Mouse (Mus musculus) liver, embryonic 14.5 days (tissue): ENCODE data around the gene Mmrn1. TPM values are rescaled to one million over a fixed set of nuclear protein-coding genes. Genes with fewer than 3 reads are reported as not detected.

Experiments
- ATAC-seq: fragments of 200-750 bp; cut with Nextera tagmentation; 2 replicates; pipeline ENCODE4 v1.8.0; 2017; ENCODE audit warnings: moderate number of reproducible peaks, mild to moderate bottlenecking, moderate library complexity; ENCODE audit not compliant: insufficient read depth
- DNase-seq, 3 experiments: peaks; one replicate each; pipeline ENCODE4 v3.0.0-alpha.2; 2012 to 2013; ENCODE audit warnings: low read depth in 3 of 3, low spot score in 3 of 3
- H3K27ac ChIP-seq: fragments of 300-500 bp; sonication (generic); 2 replicates; pipeline ENCODE4 v1.5.1; 2014; ENCODE audit warnings: moderate library complexity, mild to moderate bottlenecking, control low read depth, inconsistent platforms
- H3K27me3 ChIP-seq: fragments of 300-500 bp; sonication (generic); 2 replicates; pipeline ENCODE4 v1.6.1; 2014; ENCODE audit warnings: mild to moderate bottlenecking, low read length, moderate library complexity; ENCODE audit not compliant: control insufficient read depth, insufficient read depth
- H3K36me3 ChIP-seq: fragments of 300-500 bp; sonication (generic); replicated peaks from 2 replicates; pipeline ENCODE4 v1.6.1; 2014; ENCODE audit warnings: low read depth; ENCODE audit not compliant: control insufficient read depth, insufficient read depth
- H3K4me1 ChIP-seq, 2 experiments: fragments of 200-500 bp in 1 of 2; fragments of 300-500 bp in 1 of 2; sonication (generic) in 1 of 2; replicated peaks; 2 replicates each; pipeline ENCODE4 v1.6.1; 2012 to 2014; ENCODE audit warnings: antibody characterized with exemption in 1 of 2, inconsistent platforms in 1 of 2, low read length in 1 of 2; ENCODE audit not compliant: control insufficient read depth in 2 of 2, insufficient read depth in 2 of 2
- H3K4me2 ChIP-seq: fragments of 300-500 bp; sonication (generic); 2 replicates; pipeline ENCODE4 v1.6.1; 2014; ENCODE audit warnings: low read depth, mild to moderate bottlenecking, control low read depth, moderate library complexity
- H3K4me3 ChIP-seq, 2 experiments: fragments of 200-500 bp in 1 of 2; fragments of 300-500 bp in 1 of 2; sonication (generic) in 1 of 2; 2 replicates each; pipeline ENCODE4 v1.5.1; 2012 to 2014; ENCODE audit warnings: low read depth in 2 of 2, low read length in 2 of 2, mild to moderate bottlenecking in 2 of 2, control low read depth in 1 of 2, inconsistent platforms in 1 of 2, moderate library complexity in 1 of 2; ENCODE audit not compliant: insufficient read depth in 1 of 2
- H3K9ac ChIP-seq: fragments of 300-500 bp; sonication (generic); replicated peaks from 2 replicates; pipeline ENCODE4 v1.6.1; 2014; ENCODE audit warnings: mild to moderate bottlenecking, control low read depth, moderate library complexity
- H3K9me3 ChIP-seq: fragments of 300-500 bp; sonication (generic); 2 replicates; pipeline ENCODE4 v1.6.1; 2016; ENCODE audit warnings: low read length, mixed read lengths; ENCODE audit not compliant: control insufficient read depth
- CTCF ChIP-seq: IDR thresholded peaks from 2 replicates; pipeline ENCODE4 v1.5.1; 2016; ENCODE audit warnings: antibody characterized with exemption, low read depth, control low read depth
- EP300 ChIP-seq: IDR thresholded peaks from 2 replicates; pipeline ENCODE4 v1.6.1; 2016; ENCODE audit warnings: antibody characterized with exemption, low read depth
- WGBS: fragments of 180-500 bp; shearing (Covaris S2); extraction: QIAGEN DNeasy Blood & Tissue Kit; methylation state at CpG from one replicate; pipeline ENCODE4 v1.1.7; 2014; ENCODE audit not compliant: insufficient replicate concordance; 5-methylcytosine and 5-hydroxymethylcytosine counted together
- polyA plus RNA-seq, 2 experiments: library from polyadenylated mRNA; depleted of rRNA in 1 of 2; stranded (reverse) in 1 of 2; unstranded in 1 of 2; fragments of >200 nt; fragmentation: Nextera tagmentation in 1 of 2; extraction: Ambion mirVana in 1 of 2; gene quantifications; 2 replicates each; pipeline versions ENCODE4 v1.2.1 to v1.2.3; 2012 to 2014

The Mmrn1 gene
- polyA plus RNA-seq, 2 experiments = 2.9 to 5.0 TPM

GRCm38 (mm10) chr6:60961285-60961684, 36.5 kb downstream of the Mmrn1 start:
- Histone ChIP-seq H3K4me3 (no peak overlapping the region), H3K4me2 (no peak overlapping the region), H3K36me3 (no peaks in the 10 kb centered on the region), H3K27ac (no peak overlapping the region), H3K27me3 (no peaks in the 10 kb centered on the region), H3K9ac (no peak overlapping the region), H3K4me1 (no peaks in the 10 kb centered on the region), H3K9me3 (no peaks in the 10 kb centered on the region)
- WGBS = 74% methylated on average over 2 of the region's 2 CpGs
- no peak for TF ChIP-seq CTCF
- TF ChIP-seq EP300 = no peak
- no peak for ATAC-seq
- no peak for DNase-seq

GRCm38 (mm10) chr6:60961838-60962237, 37.1 kb downstream of the Mmrn1 start:
- ATAC-seq (no peak), DNase-seq (no peak)
- Histone ChIP-seq H3K4me1 (no peaks in the 10 kb centered on the region), H3K4me3 (no peak overlapping the region), H3K9ac (no peak overlapping the region), H3K27me3 (no peaks in the 10 kb centered on the region), H3K4me2 (no peak overlapping the region), H3K9me3 (no peaks in the 10 kb centered on the region), H3K36me3 (no peaks in the 10 kb centered on the region), H3K27ac (no peak overlapping the region)
- 76% methylated on average over 2 of the region's 2 CpGs for WGBS
- TF ChIP-seq CTCF (no peak), EP300 (no peak)

- Histone ChIP-seq H3K4me1 (no peaks in the 10 kb centered on the region), H3K27ac (no peak overlapping the region), H3K9ac (no peak overlapping the region), H3K4me2 (no peak overlapping the region), H3K27me3 (no peaks in the 10 kb centered on the region), H3K9me3 (no peaks in the 10 kb centered on the region), H3K4me3 (no peak overlapping the region), H3K36me3 (no peaks in the 10 kb centered on the region)
- ATAC-seq = no peak
- 72% methylated on average over 2 of the region's 2 CpGs for WGBS
- TF ChIP-seq EP300 = no peak
- TF ChIP-seq CTCF = no peak
- no peak for DNase-seq
Measured at GRCm38 (mm10) chr6:60962668-60963067, 37.9 kb downstream of the Mmrn1 start.

- Histone ChIP-seq H3K9me3 (no peaks in the 10 kb centered on the region), H3K27ac (no peak overlapping the region), H3K4me2 (no peak overlapping the region), H3K27me3 (no peaks in the 10 kb centered on the region), H3K9ac (no peak overlapping the region), H3K4me1 (no peaks in the 10 kb centered on the region), H3K36me3 (no peaks in the 10 kb centered on the region), H3K4me3 (no peak overlapping the region)
- no peak for TF ChIP-seq EP300
- DNase-seq (no peak), ATAC-seq (no peak)
- 33% methylated on average over 1 of the region's 1 CpGs for WGBS
Measured at GRCm38 (mm10) chr6:60963726-60964125, 39.0 kb downstream of the Mmrn1 start.

GRCm38 (mm10) chr6:60966931-60967330, 42.2 kb downstream of the Mmrn1 start:
- Histone ChIP-seq H3K27ac (no peak overlapping the region), H3K9ac (no peak overlapping the region), H3K27me3 (no peaks in the 10 kb centered on the region), H3K4me2 (no peak overlapping the region), H3K4me1 (no peaks in the 10 kb centered on the region), H3K9me3 (no peaks in the 10 kb centered on the region), H3K36me3 (no peaks in the 10 kb centered on the region), H3K4me3 (no peak overlapping the region)
- TF ChIP-seq CTCF (no peak), EP300 (no peak)
- ATAC-seq (no peak), DNase-seq (no peak)
- 59% methylated on average over 4 of the region's 4 CpGs for WGBS
